Mouse (Mus musculus) spleen, adult 2 months (tissue): ENCODE data around the gene Jmjd1c. TPM values are rescaled to one million over a fixed set of nuclear protein-coding genes. Genes with fewer than 3 reads are reported as not detected.
A peak's percentile ranks its signal among the peaks of the same experiment; 100 is the strongest.

ENCODE experiments used
- DNase-seq, 2 experiments: peaks; one replicate each; pipeline versions ENCODE4 v3.0.0 to v3.0.0-alpha.2; 2012 to 2021; ENCODE audit warnings: low spot score in 2 of 2, low read depth in 1 of 2
- H3K27ac ChIP-seq: fragments of 200-500 bp; 2 replicates; pipeline ENCODE4 v1.5.1; 2012; ENCODE audit warnings: low read length, inconsistent platforms; ENCODE audit not compliant: insufficient read depth
- H3K27me3 ChIP-seq: fragments of 200-500 bp; 2 replicates; pipeline ENCODE4 v1.6.1; 2012; ENCODE audit warnings: mild to moderate bottlenecking, moderate library complexity, low read length, inconsistent platforms; ENCODE audit not compliant: control insufficient read depth, insufficient read depth
- H3K36me3 ChIP-seq: fragments of 200-500 bp; 2 replicates; pipeline ENCODE4 v1.6.1; 2012; ENCODE audit warnings: mild to moderate bottlenecking, low read length, inconsistent platforms; ENCODE audit not compliant: control insufficient read depth, insufficient read depth
- H3K4me1 ChIP-seq: fragments of 200-500 bp; 2 replicates; pipeline ENCODE4 v1.6.1; 2011; ENCODE audit warnings: inconsistent platforms; ENCODE audit not compliant: control insufficient read depth, insufficient read depth, insufficient read length
- H3K4me3 ChIP-seq: fragments of 200-500 bp; 2 replicates; pipeline ENCODE4 v1.5.1; 2011; ENCODE audit warnings: mild to moderate bottlenecking, inconsistent platforms; ENCODE audit not compliant: insufficient read depth, insufficient read length; ENCODE audit errors: extremely low read depth
- CTCF ChIP-seq: fragments of 200-500 bp; IDR thresholded peaks from 2 replicates; pipeline ENCODE4 v1.5.1; 2011; ENCODE audit warnings: mild to moderate bottlenecking, inconsistent platforms; ENCODE audit not compliant: insufficient read depth, insufficient read length, insufficient replicate concordance; ENCODE audit errors: extremely low read depth
- POLR2A ChIP-seq: fragments of 200-500 bp; IDR thresholded peaks from 2 replicates; pipeline ENCODE4 v1.6.1; 2011; ENCODE audit warnings: low read depth, low read length, inconsistent platforms
- WGBS: fragments of 180-500 bp; shearing (Covaris S2); methylation state at CpG from one replicate; pipeline ENCODE4 v1.1.7; 2018; 5-methylcytosine and 5-hydroxymethylcytosine counted together
- polyA plus RNA-seq: library from polyadenylated mRNA; depleted of rRNA; stranded (reverse); fragments of >200 nt; gene quantifications from 2 replicates; pipeline ENCODE4 v1.2.3, GENCODE M21; 2012

Gene Jmjd1c
- polyA plus RNA-seq, 1 experiment = 14.4 TPM

DNA sequence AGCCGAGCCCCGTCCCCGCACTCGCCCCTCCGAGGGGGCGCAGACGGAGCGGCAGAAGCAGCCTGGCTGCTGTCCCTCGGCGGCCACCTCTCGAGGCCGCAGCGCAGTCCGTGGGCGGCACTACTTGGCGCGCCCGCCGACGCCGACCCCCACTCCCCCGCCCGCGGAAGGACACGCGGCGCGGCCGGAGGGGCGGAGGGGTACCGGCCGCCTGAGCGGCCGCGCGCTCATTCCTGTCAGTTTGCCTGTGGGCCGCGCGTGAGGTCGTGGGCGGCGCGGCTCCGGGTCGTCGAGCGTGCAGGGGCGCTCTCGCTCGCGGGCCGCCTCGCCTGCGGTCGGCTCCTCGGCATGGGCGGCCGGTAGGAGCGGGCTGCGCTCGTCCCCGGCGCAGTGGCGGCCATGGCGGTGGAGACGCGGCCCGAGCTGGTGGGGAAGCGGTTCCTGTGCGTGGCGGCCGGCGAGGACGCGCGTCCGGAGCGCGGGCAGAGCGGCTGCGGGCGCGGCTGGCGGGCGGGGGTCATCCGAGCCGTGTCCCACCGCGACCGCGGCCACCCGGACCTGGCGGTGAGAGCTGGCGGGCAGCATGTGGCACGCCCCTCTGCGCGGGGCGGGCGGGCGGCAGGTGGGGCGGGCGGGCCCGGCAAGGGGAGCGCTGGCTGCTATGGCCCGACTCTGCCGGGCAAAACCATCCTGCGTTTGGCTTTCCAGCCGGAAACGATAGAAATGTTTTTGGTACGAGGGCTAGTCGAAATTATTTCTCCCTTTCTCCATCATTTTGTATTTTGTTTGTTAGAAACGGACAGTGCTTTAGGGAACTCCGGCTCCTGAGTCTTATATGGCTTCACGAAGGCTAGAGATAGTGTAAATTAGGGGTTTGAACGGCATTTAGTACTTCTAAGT is 31.2 kb downstream of the Jmjd1c start:
- Histone ChIP-seq H3K4me1 (peaks cover 7% of the 10 kb centered on the region), H3K36me3 (no peaks in the 10 kb centered on the region), H3K27me3 (peaks cover 10% of the 10 kb centered on the region), H3K27ac (peak overlapping the region; percentile 38), H3K4me3 (peak overlapping the region; percentile 65)
- 1% methylated on average over 99 of the region's 115 CpGs for WGBS
- peak in 1 of 2 experiments; percentile 41 for DNase-seq
- TF ChIP-seq CTCF = no peak
- TF ChIP-seq POLR2A = no peak

DNA sequence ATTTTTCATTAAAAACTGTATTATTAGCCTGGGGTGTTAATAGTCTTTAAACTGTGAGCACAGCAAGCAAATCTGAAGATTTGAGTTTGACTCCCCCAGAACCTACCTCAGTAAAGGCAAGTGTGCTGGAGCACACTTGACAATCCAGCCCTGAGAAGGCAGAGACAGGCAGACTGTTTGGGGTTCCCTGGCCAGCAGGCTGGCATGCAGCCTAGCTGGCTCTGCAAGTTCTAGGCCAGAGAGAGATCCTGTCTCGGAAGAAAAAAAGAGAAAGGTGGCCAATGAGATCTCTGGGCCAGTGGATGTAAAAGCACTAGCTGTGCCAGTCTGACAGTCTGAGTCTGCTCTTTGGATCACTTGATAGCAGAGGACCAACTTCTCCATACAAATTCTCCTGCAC is 33.6 kb downstream of the Jmjd1c start:
- 71% methylated on average over 1 of the region's 1 CpGs for WGBS
- Histone ChIP-seq H3K4me3 (no peak overlapping the region), H3K27me3 (peaks cover 10% of the 10 kb centered on the region), H3K4me1 (peaks cover 5% of the 10 kb centered on the region; the same call in 1 of the 2 replicates), H3K27ac (no peak overlapping the region), H3K36me3 (no peaks in the 10 kb centered on the region)
- TF ChIP-seq POLR2A (no peak), CTCF (no peak)
- no peak for DNase-seq

DNA sequence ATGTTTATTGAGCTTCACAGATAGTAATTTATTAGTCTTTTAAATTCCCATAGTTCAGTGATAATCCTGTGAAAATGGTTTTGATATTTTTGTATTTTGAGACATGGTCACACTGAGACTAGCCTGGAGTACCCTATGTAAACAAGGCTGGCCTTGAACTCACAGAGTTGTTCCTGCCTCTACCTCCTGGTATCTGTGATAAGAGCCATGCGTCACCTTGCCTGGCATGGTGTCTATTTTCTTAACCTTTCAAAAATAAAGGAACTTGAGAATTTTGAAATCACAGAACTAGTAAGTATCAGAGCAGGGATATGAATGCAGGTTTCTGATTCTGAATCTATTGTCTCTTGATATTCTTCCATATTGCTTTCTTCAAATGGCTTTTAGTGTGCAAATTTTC is 35.8 kb downstream of the Jmjd1c start:
- 72% methylated on average over 1 of the region's 1 CpGs for whole genome bisulfite sequencing
- DNase-seq = no peak

DNA sequence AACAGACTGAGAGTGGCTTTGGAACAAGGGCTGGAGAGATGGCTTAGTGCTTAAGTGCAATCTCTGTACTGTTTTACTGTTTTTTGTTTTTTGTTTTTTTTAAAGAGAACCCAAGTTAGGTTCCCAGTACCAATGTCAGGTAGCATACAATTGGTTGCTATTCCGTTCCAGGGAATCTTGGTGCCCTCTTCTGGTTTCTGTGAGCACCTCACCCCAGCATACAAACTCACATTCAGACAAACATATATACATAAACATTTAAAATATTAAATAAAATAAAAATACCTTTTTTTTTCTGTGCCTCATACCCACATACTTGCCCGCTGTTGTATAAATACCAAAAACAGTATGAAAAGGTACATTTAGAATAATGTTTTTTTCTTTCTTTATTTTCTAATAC is 38.4 kb downstream of the Jmjd1c start:
- Histone ChIP-seq H3K36me3 (no peaks in the 10 kb centered on the region), H3K27ac (no peak overlapping the region), H3K4me3 (no peak overlapping the region), H3K4me1 (no peaks in the 10 kb centered on the region), H3K27me3 (no peaks in the 10 kb centered on the region)
- no peak for TF ChIP-seq CTCF
- no peak for TF ChIP-seq POLR2A
- no peak for DNase-seq
- 94% methylated on average over 2 of the region's 2 CpGs for WGBS

More for the DNA sequence above, 35.8 kb downstream of the Jmjd1c start:
- Histone ChIP-seq H3K27ac (no peak overlapping the region), H3K4me1 (peaks cover 2% of the 10 kb centered on the region; the same call in 1 of the 2 replicates), H3K4me3 (no peak overlapping the region), H3K36me3 (no peaks in the 10 kb centered on the region), H3K27me3 (peaks cover 6% of the 10 kb centered on the region)
- TF ChIP-seq POLR2A = no peak
- no peak for TF ChIP-seq CTCF

DNA sequence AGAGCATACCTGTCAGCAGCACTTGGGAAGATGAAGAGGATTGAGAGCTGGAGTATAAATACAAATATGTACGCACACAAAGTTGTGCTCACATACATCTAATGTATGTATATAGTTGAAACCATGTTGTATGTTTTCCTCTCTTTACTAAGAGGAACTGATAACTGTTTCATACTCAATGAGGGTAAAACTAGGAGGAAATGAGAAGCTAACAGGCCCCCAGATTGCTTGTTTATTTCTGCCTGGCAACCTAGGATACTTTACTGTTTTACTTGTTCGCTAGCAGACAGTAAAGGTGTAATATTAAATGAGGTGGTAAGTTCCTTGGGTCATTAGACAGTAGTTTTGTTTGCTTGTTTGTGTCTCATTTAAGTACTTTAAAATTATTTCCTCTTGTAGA is 41.5 kb downstream of the Jmjd1c start:
- no peak overlapping the region for H3K4me3 ChIP-seq
- 62% methylated on average over 2 of the region's 2 CpGs for WGBS
- no peaks in the 10 kb centered on the region for H3K36me3 ChIP-seq
- no peak for DNase-seq
- TF ChIP-seq CTCF = no peak
- TF ChIP-seq POLR2A = no peak
- H3K27me3 ChIP-seq = no peaks in the 10 kb centered on the region
- H3K4me1 ChIP-seq = no peaks in the 10 kb centered on the region
- H3K27ac ChIP-seq = no peak overlapping the region

DNA sequence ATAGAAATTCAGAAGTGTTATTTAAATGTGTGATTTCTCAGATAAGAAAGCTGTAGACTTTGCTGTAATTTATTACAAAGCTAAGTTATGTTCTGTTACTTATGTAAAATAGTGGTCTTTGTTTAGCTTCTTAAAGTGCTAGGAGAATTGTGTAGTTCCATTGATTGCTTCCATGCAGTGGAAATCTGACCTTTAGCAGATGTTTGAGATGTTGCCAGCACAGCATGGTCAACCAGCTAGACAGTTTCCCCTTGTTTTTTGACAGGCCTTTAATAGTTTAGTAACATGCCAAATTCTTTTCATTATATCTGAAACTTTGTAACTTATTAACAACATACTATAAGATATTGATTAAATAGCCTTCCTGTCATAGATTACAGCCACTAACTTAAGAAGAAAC is 47.7 kb downstream of the Jmjd1c start:
- Histone ChIP-seq H3K4me3 (no peak overlapping the region), H3K36me3 (no peaks in the 10 kb centered on the region), H3K4me1 (no peaks in the 10 kb centered on the region; the same call in 1 of the 2 replicates), H3K27me3 (no peaks in the 10 kb centered on the region), H3K27ac (no peak overlapping the region)
- TF ChIP-seq CTCF = no peak
- no peak for TF ChIP-seq POLR2A
- no peak for DNase-seq

DNA sequence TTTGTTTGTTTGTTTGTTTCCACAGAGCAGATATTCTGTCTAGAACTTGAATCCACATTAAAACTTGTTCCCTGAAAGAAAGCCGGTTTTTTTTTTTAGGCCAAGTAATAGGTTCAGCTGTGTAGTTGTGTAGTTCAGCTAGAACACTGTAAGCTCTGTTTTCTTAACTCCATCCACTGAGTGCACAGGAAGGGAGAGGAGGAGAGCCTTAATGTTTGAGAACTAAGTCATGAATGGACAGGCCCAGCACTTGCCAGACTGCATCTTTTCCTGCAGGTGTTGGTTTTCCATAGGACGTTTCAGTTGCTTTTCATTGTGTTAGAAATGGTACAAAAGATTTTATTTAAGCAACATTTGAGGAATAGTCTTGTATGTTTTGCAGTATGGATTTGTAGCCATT is 48.3 kb downstream of the Jmjd1c start:
- Histone ChIP-seq H3K4me1 (no peaks in the 10 kb centered on the region; the same call in 1 of the 2 replicates), H3K27me3 (no peaks in the 10 kb centered on the region), H3K36me3 (no peaks in the 10 kb centered on the region), H3K4me3 (no peak overlapping the region), H3K27ac (no peak overlapping the region)
- no peak for DNase-seq
- no peak for TF ChIP-seq POLR2A
- no peak for TF ChIP-seq CTCF
- WGBS = 86% methylated on average over 2 of the region's 2 CpGs
